Mouse (Mus musculus) brown adipose tissue, adult 24 weeks (tissue): Measurements from ENCODE around the gene Pdzrn3. TPM values are rescaled to one million over a fixed set of nuclear protein-coding genes. Genes with fewer than 3 reads are reported as not detected.

Experiments used
- H3K27ac ChIP-seq: fragments of 200-500 bp; replicated peaks from 2 replicates; pipeline ENCODE4 v1.5.1; 2012; ENCODE audit warnings: low read depth, mild to moderate bottlenecking, low read length
- H3K4me1 ChIP-seq: fragments of 200-500 bp; 2 replicates; pipeline ENCODE4 v1.6.1; 2012; ENCODE audit warnings: low read length, mixed read lengths; ENCODE audit not compliant: control insufficient read depth, insufficient read depth, insufficient read length
- H3K4me3 ChIP-seq: fragments of 200-500 bp; 2 replicates; pipeline ENCODE4 v1.5.1; 2012; ENCODE audit warnings: low read depth, mild to moderate bottlenecking, low read length, moderate library complexity; ENCODE audit not compliant: insufficient read depth
- polyA plus RNA-seq: library from polyadenylated mRNA; stranded (reverse); fragments of >200 nt; gene quantifications from 2 replicates; pipeline ENCODE4 v1.2.4, GENCODE M21; 2012; ENCODE audit not compliant: missing spikeins, insufficient read depth, insufficient read length

The Pdzrn3 gene
- polyA plus RNA-seq, 1 experiment = 8.0 TPM

DNA sequence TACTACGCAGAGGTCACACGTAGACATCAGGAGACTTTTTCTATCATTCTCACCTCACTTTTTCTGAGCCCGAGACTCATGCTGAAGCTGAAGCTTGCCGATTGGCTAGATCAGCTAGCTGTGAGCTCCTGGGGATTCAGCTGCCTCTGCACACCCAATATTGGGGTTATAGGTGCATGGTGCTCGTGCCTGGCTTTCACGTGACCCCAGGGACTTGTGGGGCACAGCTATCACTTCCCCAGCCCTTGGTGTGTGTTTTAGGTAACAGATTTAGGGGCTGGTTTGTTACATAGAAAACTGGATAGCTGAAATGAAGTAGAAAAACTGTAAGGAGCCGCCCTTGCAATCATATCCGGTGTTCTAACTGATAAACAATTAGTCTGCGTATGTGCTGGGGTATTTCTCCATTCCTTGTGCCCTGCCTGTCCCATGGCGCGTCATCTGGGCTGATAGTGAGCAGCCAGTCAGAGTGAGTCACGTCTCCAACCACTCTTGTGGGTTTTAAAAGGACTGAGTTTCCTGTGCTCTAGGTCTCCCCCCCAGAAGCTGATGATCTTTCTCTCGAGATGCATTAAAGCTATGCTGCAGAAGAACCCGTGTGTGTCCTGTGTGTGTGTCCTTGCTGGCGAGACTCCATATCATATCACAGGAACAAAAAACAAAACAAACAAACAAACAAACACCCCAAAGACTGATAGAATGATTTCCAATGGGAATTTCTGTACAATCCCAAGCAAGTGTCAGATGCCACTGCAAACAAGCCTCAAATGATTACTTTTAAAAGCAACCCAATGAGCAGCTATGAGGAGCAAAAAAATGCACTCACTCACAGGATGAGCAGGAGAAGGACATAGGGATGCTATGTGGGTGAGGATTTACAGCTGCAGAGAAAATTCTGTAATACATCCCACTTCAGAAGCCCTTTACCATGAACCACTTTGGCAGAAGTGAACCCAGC, 79.9 kb downstream of the Pdzrn3 start:
- Histone ChIP-seq H3K27ac (no peak overlapping the region), H3K4me1 (no peaks in the 10 kb centered on the region), H3K4me3 (no peak overlapping the region)

DNA sequence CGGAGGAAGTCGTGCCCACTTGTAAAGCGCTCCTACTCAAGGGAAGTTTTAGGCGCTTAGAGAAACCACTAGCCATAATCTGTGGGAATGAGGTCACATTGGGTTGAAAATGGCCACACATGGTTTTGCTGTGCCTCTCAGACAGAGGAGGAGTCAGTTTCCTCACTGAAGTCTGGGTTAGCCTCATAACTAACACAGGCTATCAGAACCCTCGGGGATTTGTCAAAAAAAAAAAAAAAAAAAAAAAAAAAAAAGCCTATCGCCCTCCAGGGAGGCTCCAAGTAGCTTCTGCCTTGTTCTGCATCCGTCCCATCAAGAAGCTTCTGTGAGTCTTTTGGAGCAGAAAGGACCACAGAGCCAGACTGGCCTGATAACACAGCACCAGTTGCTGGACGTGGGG, 80.7 kb downstream of the Pdzrn3 start:
- no peak overlapping the region for H3K27ac ChIP-seq

GRCm38 (mm10) chr6:101296280-101296679, 81.4 kb downstream of the Pdzrn3 start:
- Histone ChIP-seq H3K4me1 (no peaks in the 10 kb centered on the region), H3K4me3 (no peak overlapping the region), H3K27ac (no peak overlapping the region)

More for the DNA sequence above, 80.7 kb downstream of the Pdzrn3 start:
- H3K4me3 ChIP-seq = no peak overlapping the region
- H3K4me1 ChIP-seq = no peaks in the 10 kb centered on the region

- no peak overlapping the region for H3K4me3 ChIP-seq
- 0 out of 2 replicates have a peak, but pooled peaks cover 5% of the 10 kb centered on the region for H3K4me1 ChIP-seq
Measured at GRCm38 (mm10) chr6:101293036-101293572, 84.6 kb downstream of the Pdzrn3 start.

GRCm38 (mm10) chr6:101291944-101292343, 85.8 kb downstream of the Pdzrn3 start:
- H3K27ac ChIP-seq = no peak overlapping the region

More at GRCm38 (mm10) chr6:101293036-101293572, 84.6 kb downstream of the Pdzrn3 start:
- H3K27ac ChIP-seq = no peak overlapping the region

GRCm38 (mm10) chr6:101290160-101290559, 87.5 kb downstream of the Pdzrn3 start:
- 0 out of 2 replicates have a peak, but pooled peaks cover 5% of the 10 kb centered on the region for H3K4me1 ChIP-seq
- no peak overlapping the region for H3K4me3 ChIP-seq
- H3K27ac ChIP-seq = no peak overlapping the region

More at GRCm38 (mm10) chr6:101291944-101292343, 85.8 kb downstream of the Pdzrn3 start:
- H3K4me1 ChIP-seq = 0 out of 2 replicates have a peak, but pooled peaks cover 5% of the 10 kb centered on the region
- no peak overlapping the region for H3K4me3 ChIP-seq

GRCm38 (mm10) chr6:101289428-101289827, 88.3 kb downstream of the Pdzrn3 start:
- no peak overlapping the region for H3K4me3 ChIP-seq
- no peak overlapping the region for H3K27ac ChIP-seq
- H3K4me1 ChIP-seq = 0 out of 2 replicates have a peak, but pooled peaks cover 5% of the 10 kb centered on the region

DNA sequence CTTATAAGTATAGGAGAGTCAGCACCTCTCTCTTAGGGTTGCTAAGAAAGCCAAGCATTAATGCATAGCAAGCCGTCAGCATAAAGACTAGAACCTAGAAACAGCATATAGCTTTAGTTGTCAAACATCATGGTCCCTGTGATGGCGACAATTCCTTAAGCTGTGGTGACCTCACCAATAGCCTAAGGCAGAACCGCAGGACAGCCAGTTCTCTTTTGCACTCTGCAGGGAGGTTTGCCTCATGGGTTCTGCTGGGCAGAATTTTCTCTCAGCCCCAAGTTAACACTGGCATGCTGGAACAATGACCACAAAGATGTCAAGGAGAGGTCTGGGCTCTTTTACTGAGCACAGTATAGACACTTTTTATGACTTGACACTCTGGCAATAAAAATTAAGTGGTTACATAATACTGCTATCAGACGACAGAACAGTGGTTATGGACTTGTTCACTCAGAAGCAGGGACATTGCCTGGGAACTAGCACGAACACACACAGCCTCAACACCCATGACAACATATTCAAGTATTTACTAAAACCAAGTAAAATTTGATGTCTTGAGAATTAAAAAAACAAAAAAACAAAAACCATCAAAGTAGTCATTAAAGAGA, 90.0 kb downstream of the Pdzrn3 start:
- Histone ChIP-seq H3K4me1 (0 out of 2 replicates have a peak, but pooled peaks cover 5% of the 10 kb centered on the region), H3K27ac (no peak overlapping the region), H3K4me3 (no peak overlapping the region)

DNA sequence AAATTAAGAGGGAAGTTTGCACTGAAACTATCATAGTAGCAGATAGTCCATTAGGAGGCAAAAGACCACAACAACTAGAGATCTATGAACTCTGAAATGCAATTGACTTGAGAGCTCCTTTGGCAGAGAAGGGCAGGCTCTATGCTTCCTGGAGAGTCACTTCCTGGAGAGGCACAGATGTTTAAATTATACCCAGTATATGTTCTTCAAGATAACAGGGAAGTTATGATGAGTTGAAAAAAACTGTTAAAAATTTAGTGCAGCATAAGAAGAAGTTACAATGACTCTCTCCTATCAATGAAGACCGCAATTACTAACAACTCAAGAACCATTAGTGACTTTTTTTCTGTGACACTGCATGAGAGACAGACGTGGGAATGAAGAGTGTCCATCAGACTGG, 90.6 kb downstream of the Pdzrn3 start:
- Histone ChIP-seq H3K27ac (no peak overlapping the region), H3K4me1 (0 out of 2 replicates have a peak, but pooled peaks cover 5% of the 10 kb centered on the region), H3K4me3 (no peak overlapping the region)

DNA sequence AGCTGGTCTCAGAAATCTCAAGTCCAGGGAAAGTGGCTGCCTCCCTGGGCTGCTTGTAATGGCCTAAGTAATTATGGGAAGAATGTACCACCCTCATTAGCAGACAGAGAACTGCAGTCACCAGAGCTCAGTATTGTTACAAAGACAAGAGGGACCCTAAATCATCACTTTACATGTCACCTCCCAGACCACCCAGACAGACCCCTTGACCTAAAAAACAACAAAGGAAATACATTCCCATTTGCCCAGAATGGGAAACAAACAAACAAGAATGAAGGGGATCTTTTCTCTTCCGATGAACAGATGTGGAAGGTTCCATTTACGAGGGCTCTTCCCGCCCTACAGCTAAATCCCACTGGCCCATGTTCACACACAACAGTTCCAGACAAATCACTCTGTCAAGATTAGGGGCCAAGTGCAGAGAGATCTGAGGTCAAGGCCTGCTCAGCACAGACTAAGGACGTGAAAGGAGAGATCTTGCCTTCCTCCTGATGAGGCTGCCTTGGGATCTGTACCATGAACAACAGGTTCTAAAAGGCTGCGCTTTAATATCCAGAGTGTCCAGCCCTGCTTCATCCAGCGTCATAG, 93.2 kb downstream of the Pdzrn3 start:
- Histone ChIP-seq H3K27ac (no peak overlapping the region), H3K4me1 (no peaks in the 10 kb centered on the region), H3K4me3 (no peak overlapping the region)

GRCm38 (mm10) chr6:101283891-101284290, 93.8 kb downstream of the Pdzrn3 start:
- no peak overlapping the region for H3K27ac ChIP-seq
- no peaks in the 10 kb centered on the region for H3K4me1 ChIP-seq
- no peak overlapping the region for H3K4me3 ChIP-seq

- Histone ChIP-seq H3K4me3 (no peak overlapping the region), H3K4me1 (no peaks in the 10 kb centered on the region), H3K27ac (no peak overlapping the region)
Measured at GRCm38 (mm10) chr6:101281644-101282043, 96.1 kb downstream of the Pdzrn3 start.

DNA sequence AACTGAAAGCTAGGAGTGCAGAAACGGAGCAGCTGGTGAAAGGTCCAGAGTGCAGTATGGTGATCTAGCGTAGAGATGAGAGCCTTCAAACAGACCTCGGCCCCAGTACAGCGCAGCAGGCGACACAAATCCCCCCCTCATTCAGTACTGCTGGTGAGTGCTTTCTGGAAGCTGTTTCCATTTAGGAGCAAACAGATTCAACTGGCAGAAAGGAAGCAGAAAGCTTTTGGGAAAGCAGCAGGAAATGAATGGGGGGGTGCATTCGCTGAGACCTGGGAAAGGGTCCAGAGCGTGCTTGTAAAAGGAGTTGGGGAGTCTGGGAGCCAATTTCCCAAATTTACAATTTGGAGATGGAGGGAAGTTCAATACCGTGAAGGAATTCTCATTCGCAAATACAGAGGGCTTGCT, 96.9 kb downstream of the Pdzrn3 start:
- Histone ChIP-seq H3K4me1 (no peaks in the 10 kb centered on the region), H3K27ac (no peak overlapping the region)

GRCm38 (mm10) chr6:101278286-101278932, 99.3 kb downstream of the Pdzrn3 start:
- Histone ChIP-seq H3K27ac (no peak overlapping the region), H3K4me1 (no peaks in the 10 kb centered on the region), H3K4me3 (no peak overlapping the region)

More for the DNA sequence above, 96.9 kb downstream of the Pdzrn3 start:
- H3K4me3 ChIP-seq = no peak overlapping the region
